Mouse (Mus musculus) liver, embryonic 14.5 days (tissue): ENCODE measurements around the gene Tatdn2. TPM values are rescaled to one million over a fixed set of nuclear protein-coding genes. Genes with fewer than 3 reads are reported as not detected.
A peak's percentile ranks its signal among the peaks of the same experiment; 100 is the strongest.

Experiments
- ATAC-seq: fragments of 200-750 bp; cut with Nextera tagmentation; 2 replicates; pipeline ENCODE4 v1.8.0; 2017; ENCODE audit warnings: moderate number of reproducible peaks, mild to moderate bottlenecking, moderate library complexity; ENCODE audit not compliant: insufficient read depth
- DNase-seq, 3 experiments: peaks; one replicate each; pipeline ENCODE4 v3.0.0-alpha.2; 2012 to 2013; ENCODE audit warnings: low read depth in 3 of 3, low spot score in 3 of 3
- H3K27ac ChIP-seq: fragments of 300-500 bp; sonication (generic); 2 replicates; pipeline ENCODE4 v1.5.1; 2014; ENCODE audit warnings: moderate library complexity, mild to moderate bottlenecking, control low read depth, inconsistent platforms
- H3K27me3 ChIP-seq: fragments of 300-500 bp; sonication (generic); 2 replicates; pipeline ENCODE4 v1.6.1; 2014; ENCODE audit warnings: mild to moderate bottlenecking, low read length, moderate library complexity; ENCODE audit not compliant: control insufficient read depth, insufficient read depth
- H3K36me3 ChIP-seq: fragments of 300-500 bp; sonication (generic); replicated peaks from 2 replicates; pipeline ENCODE4 v1.6.1; 2014; ENCODE audit warnings: low read depth; ENCODE audit not compliant: control insufficient read depth, insufficient read depth
- H3K4me1 ChIP-seq, 2 experiments: fragments of 200-500 bp in 1 of 2; fragments of 300-500 bp in 1 of 2; sonication (generic) in 1 of 2; replicated peaks; 2 replicates each; pipeline ENCODE4 v1.6.1; 2012 to 2014; ENCODE audit warnings: antibody characterized with exemption in 1 of 2, inconsistent platforms in 1 of 2, low read length in 1 of 2; ENCODE audit not compliant: control insufficient read depth in 2 of 2, insufficient read depth in 2 of 2
- H3K4me2 ChIP-seq: fragments of 300-500 bp; sonication (generic); 2 replicates; pipeline ENCODE4 v1.6.1; 2014; ENCODE audit warnings: low read depth, mild to moderate bottlenecking, control low read depth, moderate library complexity
- H3K4me3 ChIP-seq, 2 experiments: fragments of 200-500 bp in 1 of 2; fragments of 300-500 bp in 1 of 2; sonication (generic) in 1 of 2; 2 replicates each; pipeline ENCODE4 v1.5.1; 2012 to 2014; ENCODE audit warnings: low read depth in 2 of 2, low read length in 2 of 2, mild to moderate bottlenecking in 2 of 2, control low read depth in 1 of 2, inconsistent platforms in 1 of 2, moderate library complexity in 1 of 2; ENCODE audit not compliant: insufficient read depth in 1 of 2
- H3K9ac ChIP-seq: fragments of 300-500 bp; sonication (generic); replicated peaks from 2 replicates; pipeline ENCODE4 v1.6.1; 2014; ENCODE audit warnings: mild to moderate bottlenecking, control low read depth, moderate library complexity
- H3K9me3 ChIP-seq: fragments of 300-500 bp; sonication (generic); 2 replicates; pipeline ENCODE4 v1.6.1; 2016; ENCODE audit warnings: low read length, mixed read lengths; ENCODE audit not compliant: control insufficient read depth
- CTCF ChIP-seq: IDR thresholded peaks from 2 replicates; pipeline ENCODE4 v1.5.1; 2016; ENCODE audit warnings: antibody characterized with exemption, low read depth, control low read depth
- EP300 ChIP-seq: IDR thresholded peaks from 2 replicates; pipeline ENCODE4 v1.6.1; 2016; ENCODE audit warnings: antibody characterized with exemption, low read depth
- WGBS: fragments of 180-500 bp; shearing (Covaris S2); extraction: QIAGEN DNeasy Blood & Tissue Kit; methylation state at CpG from one replicate; pipeline ENCODE4 v1.1.7; 2014; ENCODE audit not compliant: insufficient replicate concordance; 5-methylcytosine and 5-hydroxymethylcytosine counted together
- polyA plus RNA-seq, 2 experiments: library from polyadenylated mRNA; depleted of rRNA in 1 of 2; stranded (reverse) in 1 of 2; unstranded in 1 of 2; fragments of >200 nt; fragmentation: Nextera tagmentation in 1 of 2; extraction: Ambion mirVana in 1 of 2; gene quantifications; 2 replicates each; pipeline versions ENCODE4 v1.2.1 to v1.2.3; 2012 to 2014

Tatdn2 gene
- polyA plus RNA-seq (2012; rRNA removed), result 10.6 and 15.4 TPM in 2 replicates
- polyA plus RNA-seq (2014; fragmentation: Nextera tagmentation; extraction: Ambion mirVana), result 1.0 and 1.3 TPM in 2 replicates

DNA sequence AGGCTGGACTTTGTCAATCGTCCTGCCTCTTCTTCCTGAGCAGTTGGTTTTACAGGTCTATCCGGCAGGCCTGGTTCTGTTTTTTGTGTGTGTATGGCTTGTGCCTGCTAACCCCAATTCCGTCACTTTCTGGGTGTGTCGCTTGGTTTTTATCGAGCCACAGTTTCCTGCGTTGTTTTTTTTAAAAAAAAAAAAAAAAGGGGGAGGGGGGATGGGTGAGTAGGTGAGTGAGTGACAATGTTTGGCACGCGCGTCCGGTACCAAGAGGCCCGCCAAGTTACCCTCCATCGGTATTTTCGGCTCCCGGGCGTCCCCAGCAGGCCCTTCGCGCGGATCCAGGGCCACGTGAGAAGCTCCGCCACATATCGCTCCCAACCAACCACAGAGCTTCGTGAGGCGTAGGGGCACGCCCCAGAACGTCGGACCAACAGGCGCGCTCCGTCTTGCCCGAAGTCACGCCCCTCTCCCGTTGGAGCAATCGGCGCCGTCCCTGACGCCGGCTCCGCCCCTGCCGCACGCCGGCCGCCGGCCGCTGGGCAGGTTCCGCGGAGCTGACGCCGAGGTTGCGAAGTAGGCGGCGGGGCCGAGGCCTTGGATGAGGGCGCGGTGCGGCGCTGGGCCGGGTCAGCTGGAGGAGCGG lies at the start of gene Tatdn2:
Gene Tatdn2 (plus strand): TSS at position 469 of the 640 bp plus-strand sequence.
- H3K9ac ChIP-seq, result peak within 1 kb of the TSS; percentile 97
- H3K36me3 ChIP-seq, result peaks cover 43% of the 10 kb centered on the region
- peak within 1 kb of the TSS; percentile 86 for H3K4me2 ChIP-seq
- 1% methylated on average over 52 of the region's 58 CpGs for WGBS
- peak; percentile 25; the same call in 1 of the 2 replicates for TF ChIP-seq EP300
- TF ChIP-seq CTCF, result peak; percentile 39; the same call in 1 of the 2 replicates
- H3K27me3 ChIP-seq, result no peaks in the 10 kb centered on the region
- peaks cover 44 to 52% of the 10 kb centered on the region in 2 experiments for H3K4me1 ChIP-seq
- H3K9me3 ChIP-seq, result no peaks in the 10 kb centered on the region
- ATAC-seq, result peak; percentile 94
- H3K27ac ChIP-seq, result peak within 1 kb of the TSS; percentile 87
- H3K4me3 ChIP-seq, result peak within 1 kb of the TSS; percentile 82 to 98
- DNase-seq, result peak; percentile 95 to 97 (median 95)

DNA sequence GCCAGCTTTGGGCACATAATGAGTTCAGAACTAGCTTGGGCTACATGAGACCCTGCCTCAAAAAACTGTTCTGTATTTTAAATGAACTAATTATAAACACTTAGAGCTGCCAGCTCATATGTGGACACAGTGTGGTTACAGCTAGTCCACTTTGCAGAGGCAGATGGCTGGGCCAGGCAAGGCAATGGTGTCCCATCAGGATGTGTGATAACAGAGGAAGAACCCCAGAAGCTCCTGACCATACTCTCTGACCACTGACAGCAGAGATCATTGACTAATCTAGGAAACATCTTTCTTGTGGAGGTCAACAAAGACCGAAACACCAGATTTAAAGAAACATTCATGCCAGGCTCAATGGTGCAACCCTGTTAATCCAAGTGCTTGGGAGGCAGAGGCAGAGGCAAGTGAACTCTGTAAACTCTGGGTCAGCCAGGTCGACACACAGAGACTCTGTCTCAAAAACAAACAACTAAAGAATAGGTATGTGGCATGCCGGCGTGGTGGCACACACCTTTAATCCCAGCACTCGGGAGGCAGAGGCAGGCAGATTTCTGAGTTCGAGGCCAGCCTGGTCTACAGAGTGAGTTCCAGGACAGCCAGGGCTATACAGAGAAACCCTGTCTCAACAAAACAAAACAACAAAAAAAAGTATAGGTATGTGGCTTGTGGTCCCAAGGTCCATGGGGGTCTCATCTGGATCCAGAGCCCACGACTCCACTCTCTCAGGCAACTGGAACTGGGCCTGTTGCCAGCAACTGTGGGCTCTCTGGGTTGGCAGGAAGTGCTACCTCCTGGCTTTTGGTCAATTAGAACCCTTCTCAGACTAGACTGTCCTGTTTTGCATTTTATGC lies 47.3 kb upstream of the Tatdn2 start:
- WGBS, result 66% methylated on average over 7 of the region's 7 CpGs
- Histone ChIP-seq H3K4me3 (no peak overlapping the region), H3K4me1 (peaks cover 10 to 17% of the 10 kb centered on the region in 2 experiments), H3K27me3 (no peaks in the 10 kb centered on the region), H3K27ac (no peak overlapping the region), H3K9ac (no peak overlapping the region), H3K9me3 (no peaks in the 10 kb centered on the region), H3K4me2 (no peak overlapping the region), H3K36me3 (no peaks in the 10 kb centered on the region; the same call in 1 of the 2 replicates)
- TF ChIP-seq CTCF (no peak), EP300 (no peak)
- no peak for ATAC-seq
- DNase-seq, result no peak

DNA sequence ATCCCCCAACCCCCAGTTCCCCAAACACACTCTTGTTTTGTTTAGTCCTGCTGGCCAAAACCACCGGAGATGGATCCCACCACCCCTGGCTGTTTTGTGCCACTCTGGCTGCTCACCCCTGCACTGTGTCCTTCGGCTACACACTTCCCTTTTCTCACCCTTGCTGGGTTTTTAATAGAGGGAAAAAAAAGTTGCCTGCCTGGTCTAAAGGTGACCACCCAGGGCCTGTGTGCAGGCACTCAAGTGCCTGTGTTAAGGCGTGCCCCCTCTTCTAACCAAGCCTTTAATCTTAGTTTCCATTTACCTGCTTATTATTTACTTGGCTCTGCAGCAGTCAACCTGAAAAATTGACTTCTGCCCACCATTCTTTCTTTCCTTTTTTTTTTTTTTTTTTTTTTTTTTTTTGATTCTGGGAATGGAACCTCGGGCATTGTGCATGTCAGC lies 46.6 kb upstream of the Tatdn2 start:
- DNase-seq, result no peak
- H3K4me1 ChIP-seq, result peaks cover 10 to 18% of the 10 kb centered on the region in 2 experiments
- WGBS, result 44% methylated on average over 4 of the region's 4 CpGs

DNA sequence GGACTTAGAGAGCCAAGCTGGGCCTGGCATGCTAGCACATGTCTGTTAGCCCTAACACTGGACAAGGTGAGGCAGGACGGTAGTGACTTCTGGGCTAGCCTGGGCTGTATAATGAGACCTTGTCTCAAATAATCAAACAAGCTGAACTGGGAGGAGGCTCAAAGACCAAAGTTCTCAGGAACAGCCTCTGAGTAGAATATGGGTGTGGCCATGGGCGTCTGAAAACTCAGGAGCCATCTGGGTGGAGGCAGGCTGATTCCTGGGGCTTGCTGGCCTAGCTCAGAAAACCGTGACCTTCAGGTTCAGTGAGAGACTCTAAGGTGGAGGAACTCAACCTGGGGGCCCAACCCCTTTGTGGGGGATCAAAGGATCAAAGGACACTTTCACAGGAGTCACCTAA lies 45.2 kb upstream of the Tatdn2 start:
- Histone ChIP-seq H3K9ac (no peak overlapping the region), H3K4me3 (no peak overlapping the region), H3K27me3 (no peaks in the 10 kb centered on the region), H3K36me3 (no peaks in the 10 kb centered on the region; the same call in 1 of the 2 replicates), H3K9me3 (no peaks in the 10 kb centered on the region), H3K4me2 (peak overlapping the region; percentile 33; the same call in 1 of the 2 replicates), H3K4me1 (peaks cover 10 to 19% of the 10 kb centered on the region in 2 experiments), H3K27ac (no peak overlapping the region; the same call in 1 of the 2 replicates)
- WGBS, result 26% methylated on average over 3 of the region's 3 CpGs
- ATAC-seq, result peak; percentile 60
- no peak for DNase-seq
- TF ChIP-seq CTCF (no peak), EP300 (no peak)

More for the DNA sequence above, 46.6 kb upstream of the Tatdn2 start:
- TF ChIP-seq CTCF (no peak), EP300 (no peak)
- no peak overlapping the region for H3K27ac ChIP-seq
- no peaks in the 10 kb centered on the region; the same call in 1 of the 2 replicates for H3K36me3 ChIP-seq
- H3K9ac ChIP-seq, result no peak overlapping the region
- no peak overlapping the region for H3K4me3 ChIP-seq
- no peak overlapping the region for H3K4me2 ChIP-seq
- ATAC-seq, result no peak
- H3K27me3 ChIP-seq, result no peaks in the 10 kb centered on the region
- no peaks in the 10 kb centered on the region for H3K9me3 ChIP-seq
